Mouse (Mus musculus) ES-CJ7 (cell line): ENCODE results near the gene Ppp2r5c.

ENCODE experiments used
- DNase-seq: peaks from one replicate; pipeline ENCODE4 v3.0.0; 2011; ENCODE audit warnings: low read depth, low spot score

The Ppp2r5c gene

GRCm38 (mm10) chr12:110488031-110488430 is 41.1 kb downstream of the Ppp2r5c start:
- no peak for DNase-seq

- DNase-seq = peak; percentile 88
Observed at GRCm38 (mm10) chr12:110489946-110490701, 43.2 kb downstream of the Ppp2r5c start.

- no peak for DNase-seq
Observed at GRCm38 (mm10) chr12:110492436-110492835, 45.5 kb downstream of the Ppp2r5c start.

- no peak for DNase-seq
Observed at GRCm38 (mm10) chr12:110493597-110494369, 46.9 kb downstream of the Ppp2r5c start.

DNA sequence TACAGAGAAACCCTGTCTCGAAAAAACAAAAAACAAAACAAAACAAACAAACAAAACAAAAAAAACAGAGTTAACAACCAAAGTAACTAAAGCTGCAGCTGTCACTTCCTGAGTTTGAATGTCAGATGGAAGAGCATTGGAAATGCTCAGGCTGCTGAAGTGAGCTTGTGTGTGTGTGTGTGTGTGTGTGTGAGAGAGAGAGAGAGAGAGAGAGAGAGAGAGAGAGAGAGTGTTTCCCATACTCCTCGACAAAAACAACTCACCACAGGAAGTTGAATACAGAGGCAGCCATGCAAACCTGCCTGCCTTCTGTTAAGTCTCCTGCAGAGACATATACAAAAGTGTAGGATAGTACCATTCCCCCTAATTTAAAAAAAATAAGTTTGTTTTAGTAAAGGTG is 47.9 kb downstream of the Ppp2r5c start:
- no peak for DNase-seq

GRCm38 (mm10) chr12:110495260-110495659 is 48.3 kb downstream of the Ppp2r5c start:
- DNase-seq = no peak

DNA sequence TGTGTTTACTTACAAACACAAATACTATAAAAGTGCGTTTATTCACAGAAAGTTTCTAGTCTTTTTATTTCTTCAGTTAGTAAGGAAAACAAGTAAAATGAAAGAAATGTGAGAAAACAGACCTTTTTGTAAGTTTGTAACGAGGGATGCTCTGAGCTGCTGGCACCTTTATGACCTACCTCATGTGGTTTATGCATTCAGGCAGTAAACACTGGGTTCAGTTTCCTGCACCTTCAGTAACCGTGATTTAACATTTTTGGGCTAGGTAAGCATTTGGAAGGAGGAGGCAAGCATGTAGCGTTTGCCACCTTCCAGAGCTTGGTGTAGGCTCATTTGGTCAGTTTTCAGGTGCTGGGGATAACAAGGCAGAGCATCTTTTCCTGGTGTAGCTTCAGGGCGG is 49.1 kb downstream of the Ppp2r5c start:
- DNase-seq = no peak

- no peak for DNase-seq
Observed at GRCm38 (mm10) chr12:110497013-110497412, 50.1 kb downstream of the Ppp2r5c start.

GRCm38 (mm10) chr12:110497485-110497884 is 50.6 kb downstream of the Ppp2r5c start:
- DNase-seq = no peak

DNA sequence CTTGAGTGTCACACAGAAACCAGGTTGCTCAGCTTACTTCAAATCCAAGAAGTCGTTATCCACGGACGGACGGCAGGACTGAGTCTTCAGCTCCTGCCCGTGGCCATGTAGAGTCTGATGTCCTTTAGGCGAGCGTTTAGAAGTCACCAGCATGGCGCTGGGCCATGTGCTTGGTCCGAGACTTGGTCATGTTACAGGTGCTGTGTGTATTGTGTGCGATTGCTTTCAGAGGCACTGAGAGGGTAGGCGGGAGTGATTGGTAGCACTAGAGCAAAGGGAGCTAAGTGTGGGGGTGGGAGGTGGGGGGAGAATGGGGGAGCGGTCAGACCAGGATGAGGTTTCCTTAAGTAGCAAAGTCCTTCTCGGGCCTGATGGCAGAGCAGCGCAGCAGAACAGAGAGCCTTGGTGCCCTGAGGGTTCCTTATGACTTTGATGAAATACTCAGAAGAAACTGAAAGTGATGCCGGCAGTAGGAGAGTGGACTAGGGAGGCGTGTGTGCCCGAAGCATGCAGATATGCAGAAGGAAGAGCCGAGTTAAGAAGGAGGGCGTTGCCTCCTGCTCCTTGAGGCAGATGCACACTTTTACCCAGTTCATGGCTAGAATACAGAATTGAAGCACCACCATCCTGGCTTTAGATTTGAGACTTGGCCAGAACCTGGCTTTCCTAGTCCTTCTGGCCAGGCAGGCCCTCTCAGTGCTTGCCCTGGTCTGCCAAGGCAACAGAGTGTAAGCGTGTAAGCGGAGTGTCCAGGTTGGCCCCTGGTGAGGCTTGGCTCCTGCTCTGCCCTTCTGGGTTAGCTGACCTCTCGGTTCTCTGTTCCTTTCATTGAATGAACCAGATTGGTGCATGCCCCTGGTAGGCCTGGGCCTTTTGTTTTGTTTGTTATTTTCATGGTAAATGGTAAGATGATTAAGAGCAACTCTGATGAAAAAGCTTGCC is 51.6 kb downstream of the Ppp2r5c start:
- no peak for DNase-seq

DNA sequence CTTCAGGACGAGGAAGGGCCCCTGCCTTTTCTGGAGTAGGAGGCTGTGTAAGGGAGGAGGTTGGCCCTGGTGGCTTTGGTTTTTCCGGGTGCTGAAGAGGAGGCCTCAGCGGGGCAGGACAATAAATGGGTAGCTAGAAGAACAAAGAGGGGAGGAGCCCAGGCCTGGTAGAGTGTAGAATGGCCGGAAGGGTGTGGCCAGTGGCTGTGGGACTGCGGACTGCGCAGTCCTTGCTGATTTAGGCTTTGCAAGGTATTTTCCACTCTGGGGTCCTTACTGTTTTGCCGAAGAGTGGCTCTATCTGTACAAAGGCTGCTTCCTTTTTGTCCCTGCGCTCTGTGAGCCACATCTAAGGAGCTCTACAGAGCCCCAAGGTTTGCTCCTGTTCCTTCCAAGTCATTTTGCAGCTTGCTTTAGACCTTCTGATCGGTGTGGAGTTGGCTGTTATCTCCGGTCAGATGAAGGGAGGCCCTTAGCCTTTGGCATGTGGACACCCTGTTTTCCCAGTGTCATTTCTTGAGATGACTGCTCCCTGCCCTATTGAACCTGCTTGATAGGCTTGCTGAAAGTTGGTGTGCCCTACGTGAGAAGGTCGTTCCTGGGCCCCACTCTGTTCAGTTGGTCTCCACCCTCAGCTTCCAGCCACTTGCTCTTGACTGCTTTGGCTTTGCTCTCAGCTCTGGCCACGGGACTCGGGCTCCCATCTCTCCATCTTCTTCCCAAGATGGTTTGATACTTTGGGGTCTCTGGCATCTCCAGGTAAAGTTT is 52.5 kb downstream of the Ppp2r5c start:
- peak; percentile 82 for DNase-seq

- no peak for DNase-seq
Observed at GRCm38 (mm10) chr12:110500095-110500494, 53.2 kb downstream of the Ppp2r5c start.

GRCm38 (mm10) chr12:110503406-110504144 is 56.7 kb downstream of the Ppp2r5c start:
- DNase-seq = no peak

GRCm38 (mm10) chr12:110504145-110504490 is 57.2 kb downstream of the Ppp2r5c start:
- no peak for DNase-seq

DNA sequence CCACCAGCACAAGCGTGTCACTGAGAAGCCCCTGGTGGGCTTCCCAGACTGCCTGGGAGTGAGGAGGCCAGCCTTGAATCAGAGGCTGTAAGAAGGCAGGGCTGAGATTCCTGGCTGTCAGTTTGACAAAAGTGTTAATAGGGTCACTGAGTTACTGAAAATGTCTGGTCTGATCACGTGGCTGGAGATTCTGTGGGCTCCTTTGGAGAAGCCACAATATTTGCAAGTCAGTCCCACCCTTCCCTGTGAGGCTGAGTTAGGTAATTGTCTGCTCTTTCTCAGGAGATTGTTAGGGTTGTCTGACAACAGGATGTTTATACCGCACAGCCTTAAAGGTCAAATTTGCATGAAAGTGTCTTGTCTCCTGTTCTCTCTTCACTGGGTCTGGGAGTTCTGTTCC is 57.9 kb downstream of the Ppp2r5c start:
- peak; percentile 95 for DNase-seq

- DNase-seq = no peak
Observed at GRCm38 (mm10) chr12:110506046-110506445, 59.1 kb downstream of the Ppp2r5c start.

DNA sequence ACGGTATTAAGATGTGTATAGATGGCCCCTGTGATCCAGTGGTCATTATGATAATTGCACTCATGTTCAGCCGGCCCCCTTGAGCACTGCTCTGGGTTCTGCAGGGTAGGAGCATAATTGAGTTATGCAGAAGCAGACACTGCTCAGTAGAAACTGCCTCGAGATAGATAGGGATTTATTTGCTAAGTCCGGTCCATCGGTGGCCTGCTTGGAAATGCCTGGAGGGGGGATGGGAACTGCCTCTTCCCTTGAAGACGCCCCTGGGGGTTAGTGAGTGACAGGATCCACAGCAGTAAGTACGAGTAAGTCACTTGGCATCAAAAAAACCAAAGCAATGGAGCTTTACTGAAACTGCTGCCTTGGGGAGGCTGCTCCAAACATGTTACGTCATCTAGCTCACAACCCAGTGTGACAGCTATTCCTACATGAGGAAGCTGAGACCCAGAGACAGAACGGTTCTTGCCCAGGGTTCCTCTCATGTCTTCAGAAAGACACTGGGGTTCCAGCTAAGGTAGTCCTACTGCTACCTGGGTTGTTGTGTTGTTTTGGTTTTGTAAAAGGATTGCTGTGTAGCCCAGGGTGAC is 60.9 kb downstream of the Ppp2r5c start:
- no peak for DNase-seq

GRCm38 (mm10) chr12:110508680-110509079 is 61.8 kb downstream of the Ppp2r5c start:
- DNase-seq = no peak

GRCm38 (mm10) chr12:110510171-110510871 is 63.4 kb downstream of the Ppp2r5c start:
- DNase-seq = no peak
